Mouse (Mus musculus) regulatory T cell (primary cell): ENCODE results near the gene Spata20.

Experiments
- in situ Hi-C: fragments of 300-600 bp; cut with MboI, MseI; formaldehyde crosslinking; loops from one replicate; pipeline ENCODE4 v1.15.1; 2025; ENCODE audit warnings: high pct_unique_total_duplicates

The Spata20 gene

DNA sequence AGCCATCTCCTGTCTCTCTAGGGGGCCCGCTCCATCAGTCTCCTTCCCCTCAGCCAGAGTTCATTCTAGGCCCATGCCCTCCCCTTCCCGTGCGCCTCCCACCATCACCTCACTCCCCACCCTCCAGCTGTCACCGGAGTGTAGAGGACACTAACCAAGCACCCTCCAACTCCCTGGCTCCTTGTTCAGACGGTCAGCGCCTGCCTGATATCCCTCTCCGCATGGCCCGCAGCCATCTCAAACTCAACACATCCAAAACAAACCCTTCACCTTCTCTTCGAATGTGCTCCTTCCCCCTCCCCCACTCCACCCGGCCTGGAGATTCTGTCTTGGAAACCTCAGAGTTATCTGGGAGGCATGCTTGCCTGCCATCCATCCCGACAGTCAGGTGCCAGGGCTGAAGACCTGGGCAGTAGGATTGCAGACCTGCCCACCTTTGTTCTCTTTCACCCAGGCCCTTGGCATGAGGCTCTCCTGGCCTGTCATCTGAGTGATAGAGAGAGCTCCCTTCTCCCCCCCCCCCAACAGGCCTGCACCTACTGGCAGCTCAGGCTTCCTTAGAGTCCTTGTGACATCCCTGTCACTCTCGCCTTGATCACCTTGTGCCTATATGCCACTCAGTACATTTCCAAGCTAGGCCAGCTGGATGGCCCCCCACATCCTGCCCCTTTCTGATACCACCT is 34.7 kb downstream of the Spata20 start:
- in situ Hi-C loops, result no loop called here

GRCm38 (mm10) chr11:94449886-94450285 is 36.1 kb downstream of the Spata20 start:
- in situ Hi-C loops, result no loop called here

- in situ Hi-C loops, result no loop called here
Observed at GRCm38 (mm10) chr11:94449239-94449638, 36.7 kb downstream of the Spata20 start.

DNA sequence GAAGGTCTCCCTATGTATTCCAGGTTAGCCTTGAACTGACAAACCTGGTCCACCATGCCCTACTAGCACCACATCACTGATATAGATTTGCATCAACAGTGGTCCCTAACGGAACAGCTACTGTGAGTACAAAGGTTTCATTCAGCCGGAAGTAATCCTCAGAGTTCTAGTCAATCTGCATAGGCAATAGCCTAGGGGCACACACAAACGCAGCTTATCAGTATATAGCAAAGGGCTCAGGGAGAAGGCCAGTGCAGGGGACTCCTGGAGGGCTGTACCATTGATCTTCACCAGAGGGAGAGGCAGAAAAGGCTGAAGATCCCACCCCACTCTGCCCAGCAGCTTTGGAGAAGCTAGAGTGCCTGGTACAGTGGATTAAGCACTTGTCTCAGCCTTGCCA is 39.0 kb downstream of the Spata20 start:
- in situ Hi-C loops, result no loop called here

- in situ Hi-C loops, result no loop called here
Observed at GRCm38 (mm10) chr11:94445300-94445699, 40.7 kb downstream of the Spata20 start.

DNA sequence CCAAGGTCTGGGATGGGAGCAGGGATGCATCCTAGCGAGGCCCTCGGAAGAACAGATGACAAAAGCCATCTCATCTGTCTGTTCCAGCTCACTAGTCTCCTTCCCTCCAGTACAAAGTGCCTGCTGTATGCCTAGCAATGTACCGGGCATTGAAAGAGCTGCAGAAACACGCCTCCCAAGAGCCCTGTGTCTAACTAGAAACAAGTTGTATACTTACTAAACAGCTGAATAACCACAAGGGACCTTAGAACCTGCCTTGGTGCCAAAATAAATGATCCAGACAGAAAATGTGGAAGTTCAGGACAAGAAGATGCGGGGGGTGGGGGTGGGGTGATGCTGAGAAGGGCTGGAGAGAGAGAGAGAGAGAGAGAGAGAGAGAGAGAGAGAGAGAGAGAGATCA is 41.1 kb downstream of the Spata20 start:
- in situ Hi-C loops, result no loop called here

- in situ Hi-C loops, result no loop called here
Observed at GRCm38 (mm10) chr11:94441752-94442151, 44.2 kb downstream of the Spata20 start.

DNA sequence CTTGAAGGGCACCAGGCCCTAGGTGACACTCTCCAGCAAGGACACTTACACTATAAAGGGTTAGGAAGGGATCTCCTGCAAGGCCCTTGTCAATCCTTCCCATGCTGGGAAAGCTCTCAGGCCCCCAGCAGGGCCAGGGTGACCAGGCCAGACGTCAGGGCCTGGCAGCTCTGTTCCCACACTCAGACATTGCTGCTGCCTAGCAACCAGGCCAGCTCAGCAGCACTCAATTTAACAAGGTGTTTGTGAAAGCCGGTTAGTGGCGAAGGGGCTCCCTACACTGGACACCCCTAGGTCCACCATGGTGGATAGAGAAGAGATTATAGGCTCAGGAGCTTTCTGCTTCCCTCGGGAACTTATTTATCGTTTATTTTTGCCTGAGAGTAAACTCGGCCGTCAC is 44.9 kb downstream of the Spata20 start:
- in situ Hi-C loops, result no loop called here

DNA sequence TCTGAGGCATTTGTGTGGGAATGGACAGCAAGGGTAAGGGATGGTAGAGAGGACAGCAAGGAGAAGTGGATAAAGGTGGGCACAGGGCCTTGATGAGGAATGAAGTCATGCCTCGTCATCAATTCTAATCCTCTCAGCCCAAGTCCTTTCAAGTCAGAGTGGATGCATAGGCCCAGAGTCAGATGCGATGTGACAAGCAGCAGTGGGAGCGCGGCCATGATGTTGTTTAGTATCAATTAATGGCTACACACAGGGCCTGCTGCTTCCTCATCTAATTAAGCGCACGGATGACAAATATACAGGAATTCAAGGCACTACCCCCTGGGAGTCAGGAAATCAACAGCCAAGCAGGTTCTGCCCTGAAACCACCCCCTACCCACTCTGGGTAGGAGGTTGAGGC is 45.6 kb downstream of the Spata20 start:
- in situ Hi-C loops, result no loop called here

- in situ Hi-C loops, result no loop called here
Observed at GRCm38 (mm10) chr11:94429011-94429651, 56.8 kb downstream of the Spata20 start.
